Mouse (Mus musculus): ENCODE results near the gene Rprd2. TPM values are rescaled to one million over a fixed set of nuclear protein-coding genes. Genes with fewer than 3 reads are reported as not detected.
"Not testable (repeated sequence)": the region's sequence is repeated elsewhere in the genome, so short reads cannot be mapped to it uniquely, and the experiment has no call there.

Rprd2 gene
- polyA plus RNA-seq, 1 experiment from 2014 or later, result 23.5 TPM

- Histone ChIP-seq H3K9me3 (ENCODE audit: control insufficient read depth, low read length) (no peaks in the 10 kb centered on the region), H3K27me3 (replicated peaks; ENCODE audit: control insufficient read depth, insufficient read depth, low read length) (no peaks in the 10 kb centered on the region), H3K36me3 (ENCODE audit: control insufficient read depth, insufficient read depth) (peaks cover 21% of the 10 kb centered on the region), H3K4me1 (replicated peaks; ENCODE audit: control insufficient read depth, insufficient read depth, low read length) (no peaks in the 10 kb centered on the region), H3K9ac (replicated peaks; ENCODE audit: low read depth, low read length) (no peak overlapping the region), H3K27ac (ENCODE audit: low read length) (no peak overlapping the region), H3K4me2 (ENCODE audit: low read length) (no peak overlapping the region), H3K4me3 (replicated peaks; ENCODE audit: low read length) (no peak overlapping the region)
- no peak for ATAC-seq
- WGBS, result 60% methylated on average over 2 of the region's 2 CpGs
Observed at GRCm38 (mm10) chr3:95826275-95826674, 7.6 kb upstream of the Rprd2 start.

- peak; percentile 1; the same call in 1 of the 2 replicates for ATAC-seq
- 34% methylated on average over 10 of the region's 10 CpGs for WGBS
- H3K4me3 ChIP-seq (replicated peaks; ENCODE audit: low read length), result peak overlapping the region; percentile 85
- H3K36me3 ChIP-seq (ENCODE audit: control insufficient read depth, insufficient read depth), result no peaks in the 10 kb centered on the region
- peak overlapping the region; percentile 58 for H3K4me2 ChIP-seq (ENCODE audit: low read length)
- peak overlapping the region; percentile 99 for H3K27ac ChIP-seq (ENCODE audit: low read length)
- H3K9ac ChIP-seq (replicated peaks; ENCODE audit: low read depth, low read length), result peak overlapping the region; percentile 77
- peaks cover 23% of the 10 kb centered on the region for H3K4me1 ChIP-seq (replicated peaks; ENCODE audit: control insufficient read depth, insufficient read depth, low read length)
- no peaks in the 10 kb centered on the region for H3K9me3 ChIP-seq (ENCODE audit: control insufficient read depth, low read length)
- H3K27me3 ChIP-seq (replicated peaks; ENCODE audit: control insufficient read depth, insufficient read depth, low read length), result no peaks in the 10 kb centered on the region
Observed at GRCm38 (mm10) chr3:95820046-95821010, 1.7 kb upstream of the Rprd2 start.

GRCm38 (mm10) chr3:95819351-95819985 is 805 bp upstream of the Rprd2 start:
- peaks cover 23% of the 10 kb centered on the region for H3K4me1 ChIP-seq (replicated peaks; ENCODE audit: control insufficient read depth, insufficient read depth, low read length)
- H3K9me3 ChIP-seq (ENCODE audit: control insufficient read depth, low read length), result no peaks in the 10 kb centered on the region
- no peaks in the 10 kb centered on the region for H3K27me3 ChIP-seq (replicated peaks; ENCODE audit: control insufficient read depth, insufficient read depth, low read length)
- H3K9ac ChIP-seq (replicated peaks; ENCODE audit: low read depth, low read length), result peak overlapping the region; percentile 77
- ATAC-seq, result peak; percentile 97
- no peaks in the 10 kb centered on the region for H3K36me3 ChIP-seq (ENCODE audit: control insufficient read depth, insufficient read depth)
- H3K4me2 ChIP-seq (ENCODE audit: low read length), result peak overlapping the region; percentile 58
- H3K4me3 ChIP-seq (replicated peaks; ENCODE audit: low read length), result peak overlapping the region; percentile 85
- WGBS, result under 1% methylated on average over 49 of the region's 49 CpGs
- peak overlapping the region; percentile 100 for H3K27ac ChIP-seq (ENCODE audit: low read length)

GRCm38 (mm10) chr3:95818026-95818511 is 594 bp downstream of the Rprd2 start:
- peaks cover 23% of the 10 kb centered on the region for H3K4me1 ChIP-seq (replicated peaks; ENCODE audit: control insufficient read depth, insufficient read depth, low read length)
- no peaks in the 10 kb centered on the region for H3K27me3 ChIP-seq (replicated peaks; ENCODE audit: control insufficient read depth, insufficient read depth, low read length)
- H3K4me3 ChIP-seq (replicated peaks; ENCODE audit: low read length), result peak overlapping the region; percentile 85
- peak overlapping the region; percentile 58 for H3K4me2 ChIP-seq (ENCODE audit: low read length)
- H3K27ac ChIP-seq (ENCODE audit: low read length), result peak overlapping the region; percentile 100
- H3K9me3 ChIP-seq (ENCODE audit: control insufficient read depth, low read length), result no peaks in the 10 kb centered on the region
- H3K9ac ChIP-seq (replicated peaks; ENCODE audit: low read depth, low read length), result peak overlapping the region; percentile 97
- WGBS, result under 1% methylated on average over 21 of the region's 21 CpGs
- 0 out of 2 replicates have a peak, but pooled peaks have one; percentile 0 for ATAC-seq
- H3K36me3 ChIP-seq (ENCODE audit: control insufficient read depth, insufficient read depth), result no peaks in the 10 kb centered on the region

- Histone ChIP-seq H3K9ac (replicated peaks; ENCODE audit: low read depth, low read length) (no peak overlapping the region), H3K27me3 (replicated peaks; ENCODE audit: control insufficient read depth, insufficient read depth, low read length) (no peaks in the 10 kb centered on the region), H3K27ac (ENCODE audit: low read length) (no peak overlapping the region), H3K9me3 (ENCODE audit: control insufficient read depth, low read length) (no peaks in the 10 kb centered on the region), H3K4me2 (ENCODE audit: low read length) (peak overlapping the region; percentile 22), H3K4me3 (replicated peaks; ENCODE audit: low read length) (no peak overlapping the region; the same call in 1 of the 2 replicates), H3K36me3 (ENCODE audit: control insufficient read depth, insufficient read depth) (no peaks in the 10 kb centered on the region), H3K4me1 (replicated peaks; ENCODE audit: control insufficient read depth, insufficient read depth, low read length) (peaks cover 23% of the 10 kb centered on the region)
- WGBS, result 93% methylated on average over 3 of the region's 3 CpGs
- ATAC-seq, result no peak
Observed at GRCm38 (mm10) chr3:95816681-95817080, 2.0 kb downstream of the Rprd2 start.

- Histone ChIP-seq H3K27ac (ENCODE audit: low read length) (no peak overlapping the region), H3K27me3 (replicated peaks; ENCODE audit: control insufficient read depth, insufficient read depth, low read length) (no peaks in the 10 kb centered on the region), H3K4me1 (replicated peaks; ENCODE audit: control insufficient read depth, insufficient read depth, low read length) (no peaks in the 10 kb centered on the region), H3K9ac (replicated peaks; ENCODE audit: low read depth, low read length) (no peak overlapping the region), H3K4me3 (replicated peaks; ENCODE audit: low read length) (no peak overlapping the region), H3K4me2 (ENCODE audit: low read length) (no peak overlapping the region), H3K36me3 (ENCODE audit: control insufficient read depth, insufficient read depth) (peaks cover 4% of the 10 kb centered on the region; the same call in 1 of the 2 replicates), H3K9me3 (ENCODE audit: control insufficient read depth, low read length) (no peaks in the 10 kb centered on the region)
- ATAC-seq, result no peak
- WGBS, result 80% methylated on average over 2 of the region's 2 CpGs
Observed at GRCm38 (mm10) chr3:95808384-95808783, 10.3 kb downstream of the Rprd2 start.

GRCm38 (mm10) chr3:95807630-95808029 is 11.0 kb downstream of the Rprd2 start:
- H3K4me3 ChIP-seq (replicated peaks; ENCODE audit: low read length); H3K27ac ChIP-seq (ENCODE audit: low read length); H3K4me2 ChIP-seq (ENCODE audit: low read length); H3K9me3 ChIP-seq (ENCODE audit: control insufficient read depth, low read length); H3K9ac ChIP-seq (replicated peaks; ENCODE audit: low read depth, low read length); H3K36me3 ChIP-seq (ENCODE audit: control insufficient read depth, insufficient read depth); H3K27me3 ChIP-seq (replicated peaks; ENCODE audit: control insufficient read depth, insufficient read depth, low read length); H3K4me1 ChIP-seq (replicated peaks; ENCODE audit: control insufficient read depth, insufficient read depth, low read length); ATAC-seq: not testable (repeated sequence)
- 92% methylated on average over 3 of the region's 6 CpGs for whole genome bisulfite sequencing

GRCm38 (mm10) chr3:95806677-95807076 is 12.0 kb downstream of the Rprd2 start:
- Histone ChIP-seq H3K27ac (ENCODE audit: low read length) (no peak overlapping the region), H3K4me2 (ENCODE audit: low read length) (no peak overlapping the region), H3K9ac (replicated peaks; ENCODE audit: low read depth, low read length) (no peak overlapping the region), H3K4me3 (replicated peaks; ENCODE audit: low read length) (no peak overlapping the region), H3K27me3 (replicated peaks; ENCODE audit: control insufficient read depth, insufficient read depth, low read length) (no peaks in the 10 kb centered on the region), H3K36me3 (ENCODE audit: control insufficient read depth, insufficient read depth) (peaks cover 4% of the 10 kb centered on the region; the same call in 1 of the 2 replicates), H3K4me1 (replicated peaks; ENCODE audit: control insufficient read depth, insufficient read depth, low read length) (no peaks in the 10 kb centered on the region), H3K9me3 (ENCODE audit: control insufficient read depth, low read length) (no peaks in the 10 kb centered on the region)
- WGBS, result 94% methylated on average over 1 of the region's 1 CpGs
- ATAC-seq, result no peak

- H3K27ac ChIP-seq (ENCODE audit: low read length), result no peak overlapping the region
- no peak for ATAC-seq
- WGBS, result 96% methylated on average over 4 of the region's 4 CpGs
- H3K9ac ChIP-seq (replicated peaks; ENCODE audit: low read depth, low read length), result no peak overlapping the region
- H3K36me3 ChIP-seq (ENCODE audit: control insufficient read depth, insufficient read depth), result peaks cover 4% of the 10 kb centered on the region; the same call in 1 of the 2 replicates
- no peak overlapping the region for H3K4me2 ChIP-seq (ENCODE audit: low read length)
- no peak overlapping the region for H3K4me3 ChIP-seq (replicated peaks; ENCODE audit: low read length)
- H3K4me1 ChIP-seq (replicated peaks; ENCODE audit: control insufficient read depth, insufficient read depth, low read length), result no peaks in the 10 kb centered on the region
- H3K9me3 ChIP-seq (ENCODE audit: control insufficient read depth, low read length), result no peaks in the 10 kb centered on the region
- H3K27me3 ChIP-seq (replicated peaks; ENCODE audit: control insufficient read depth, insufficient read depth, low read length), result no peaks in the 10 kb centered on the region
Observed at GRCm38 (mm10) chr3:95803851-95804250, 14.8 kb downstream of the Rprd2 start.
